Mouse (Mus musculus) left cerebral cortex, adult 8-10 months (tissue): Measurements from ENCODE around the gene Fzd2. TPM values are rescaled to one million over a fixed set of nuclear protein-coding genes. Genes with fewer than 3 reads are reported as not detected.
"Not testable (repeated sequence)": the region's sequence is repeated elsewhere in the genome, so short reads cannot be mapped to it uniquely, and the experiment has no call there.

Experiments
- DNase-seq, 2 experiments: peaks; one replicate each; pipeline ENCODE4 v3.0.0; 2022; ENCODE audit warnings: low spot score in 2 of 2
- total RNA-seq, 4 experiments: library from RNA; stranded (reverse); gene quantifications; 2 replicates each; pipeline ENCODE4 v1.2.4; 2022

Fzd2 gene
- total RNA-seq, 4 experiments from 2014 or later: 7.4 to 10.5 (median 9.6) TPM

- no peak for DNase-seq
Measured at GRCm38 (mm10) chr11:102581281-102582015, 22.7 kb upstream of the Fzd2 start.

- no peak for DNase-seq
Measured at GRCm38 (mm10) chr11:102582016-102582610, 22.1 kb upstream of the Fzd2 start.

- no peak for DNase-seq
Measured at GRCm38 (mm10) chr11:102582736-102583135, 21.5 kb upstream of the Fzd2 start.

DNA sequence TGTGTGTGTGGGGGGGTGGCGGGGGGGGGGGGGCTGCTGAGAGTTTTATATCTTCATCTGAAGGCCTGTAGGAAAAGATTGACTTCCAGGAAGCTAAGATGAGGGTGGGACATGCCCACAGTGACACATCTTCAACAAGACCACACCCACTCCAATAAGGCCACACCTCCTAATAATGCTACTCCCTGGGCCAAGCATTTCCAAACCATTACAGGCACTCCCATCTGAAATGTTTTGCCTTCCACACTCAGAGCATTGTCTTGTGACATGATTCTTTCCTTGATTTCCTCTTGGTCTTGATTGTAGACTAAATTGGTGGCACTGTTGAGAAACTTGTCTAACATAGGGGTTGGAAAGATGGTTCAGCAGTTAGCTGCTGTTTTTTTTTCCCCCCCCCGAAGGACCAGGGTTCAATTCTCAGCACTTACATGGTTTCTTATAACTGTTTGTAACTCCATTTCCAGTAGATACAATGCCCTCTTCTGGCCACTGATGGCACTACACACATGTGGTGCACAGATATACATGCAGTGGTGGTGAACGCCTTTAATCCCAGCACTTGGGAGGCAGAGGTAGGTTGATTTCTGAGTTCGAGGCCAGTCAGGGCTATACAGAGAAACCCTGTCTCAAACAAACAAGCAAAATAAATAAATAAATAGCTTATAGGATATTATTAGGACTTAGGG lies 17.6 kb upstream of the Fzd2 start:
- DNase-seq: no peak

GRCm38 (mm10) chr11:102587554-102587953 lies 16.6 kb upstream of the Fzd2 start:
- no peak for DNase-seq

DNA sequence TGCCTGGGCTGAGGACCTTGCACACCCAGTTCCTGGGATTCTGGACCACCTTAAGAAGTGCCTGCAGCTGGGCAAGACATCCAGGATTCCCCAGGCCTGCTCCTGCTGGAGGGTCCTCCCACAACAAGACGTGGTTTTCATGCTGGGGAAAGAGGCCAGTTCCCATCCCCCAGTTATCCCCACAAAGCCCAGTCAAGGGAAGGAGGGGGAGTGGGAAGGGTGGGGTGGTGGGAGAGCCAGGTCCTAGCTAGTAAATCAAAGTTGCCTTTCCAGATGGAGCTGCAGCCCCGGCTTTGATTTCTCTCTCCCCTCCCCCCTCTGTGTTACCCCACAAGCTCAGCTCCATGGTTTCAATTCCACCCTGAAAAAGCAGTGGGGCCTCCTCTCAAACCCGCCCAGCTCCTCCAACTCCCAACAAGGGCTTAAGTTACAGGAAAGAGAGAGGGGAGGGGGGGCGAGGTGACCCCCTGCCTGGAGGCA lies 8.8 kb upstream of the Fzd2 start:
- DNase-seq: no peak

- no peak for DNase-seq
Measured at GRCm38 (mm10) chr11:102599912-102600311, 4.3 kb upstream of the Fzd2 start.

DNA sequence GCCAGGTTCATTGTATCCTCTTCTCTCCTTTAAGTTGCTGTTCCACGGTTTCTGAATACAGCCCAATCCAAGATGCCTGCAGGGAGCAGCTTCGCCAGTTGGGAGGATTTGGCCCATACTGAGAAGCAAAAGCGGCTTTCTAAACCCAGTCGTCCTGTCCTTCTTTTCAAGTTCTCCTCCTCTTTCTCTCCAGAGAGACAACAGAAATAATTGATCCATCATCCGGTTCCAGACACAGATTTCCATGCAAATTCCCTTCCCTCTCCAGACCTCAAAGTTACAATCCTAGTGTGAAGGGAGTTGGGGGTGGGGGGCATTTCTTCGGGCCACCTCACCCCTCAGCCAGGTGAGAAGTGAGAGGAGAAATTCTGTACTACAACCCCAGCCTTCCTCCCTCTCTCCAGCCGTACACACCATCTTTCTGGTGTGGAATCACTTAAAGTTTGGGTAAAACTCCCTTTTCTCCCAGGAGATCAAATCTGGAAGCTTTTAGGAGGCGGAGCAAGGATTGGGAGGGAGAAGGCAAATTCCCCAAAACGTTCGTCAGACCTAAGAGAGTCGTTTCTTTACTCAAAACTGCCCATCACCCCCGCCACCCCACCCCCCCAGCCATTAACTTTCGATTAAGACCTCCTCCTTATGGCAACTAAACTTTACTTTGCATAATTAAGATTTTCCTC lies 1.2 kb upstream of the Fzd2 start:
- no peak for DNase-seq

DNA sequence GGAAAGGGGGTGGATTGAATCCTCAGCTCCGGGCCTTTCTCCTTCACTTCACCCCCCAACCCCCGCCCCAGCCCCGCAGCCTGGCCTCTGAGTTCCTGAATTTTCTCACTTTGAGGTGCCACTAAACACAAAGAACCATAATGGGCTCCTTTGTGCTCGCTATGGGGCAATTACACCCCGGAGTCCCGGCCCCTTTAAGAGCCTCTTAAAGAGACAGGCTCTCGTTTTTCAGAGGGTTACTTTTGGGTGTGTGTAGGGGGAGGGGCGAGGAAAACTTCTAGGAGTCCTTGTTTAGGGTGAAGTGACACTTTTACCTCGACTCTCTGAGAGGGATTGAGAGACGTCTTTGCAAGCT lies 723 bp upstream of the Fzd2 start:
- no peak for DNase-seq

DNA sequence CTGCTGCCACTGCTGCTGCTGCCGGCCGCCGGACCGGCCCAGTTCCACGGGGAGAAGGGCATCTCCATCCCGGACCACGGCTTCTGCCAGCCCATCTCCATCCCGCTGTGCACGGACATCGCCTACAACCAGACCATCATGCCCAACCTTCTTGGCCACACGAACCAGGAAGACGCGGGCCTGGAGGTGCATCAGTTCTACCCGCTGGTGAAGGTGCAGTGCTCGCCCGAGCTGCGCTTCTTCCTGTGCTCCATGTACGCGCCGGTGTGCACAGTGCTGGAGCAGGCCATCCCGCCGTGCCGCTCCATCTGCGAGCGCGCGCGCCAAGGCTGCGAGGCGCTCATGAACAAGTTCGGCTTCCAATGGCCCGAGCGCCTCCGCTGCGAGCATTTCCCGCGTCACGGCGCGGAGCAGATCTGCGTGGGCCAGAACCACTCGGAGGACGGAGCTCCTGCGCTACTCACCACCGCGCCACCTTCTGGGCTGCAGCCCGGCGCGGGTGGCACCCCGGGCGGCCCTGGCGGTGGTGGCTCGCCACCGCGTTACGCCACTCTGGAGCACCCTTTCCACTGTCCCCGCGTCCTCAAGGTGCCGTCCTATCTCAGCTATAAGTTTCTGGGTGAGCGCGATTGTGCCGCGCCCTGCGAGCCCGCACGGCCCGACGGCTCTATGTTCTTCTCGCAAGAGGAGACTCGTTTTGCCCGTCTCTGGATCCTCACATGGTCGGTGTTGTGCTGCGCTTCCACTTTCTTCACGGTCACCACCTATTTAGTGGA lies 769 bp downstream of the Fzd2 start:
- DNase-seq: peak in 1 of 2 experiments; percentile 11

DNA sequence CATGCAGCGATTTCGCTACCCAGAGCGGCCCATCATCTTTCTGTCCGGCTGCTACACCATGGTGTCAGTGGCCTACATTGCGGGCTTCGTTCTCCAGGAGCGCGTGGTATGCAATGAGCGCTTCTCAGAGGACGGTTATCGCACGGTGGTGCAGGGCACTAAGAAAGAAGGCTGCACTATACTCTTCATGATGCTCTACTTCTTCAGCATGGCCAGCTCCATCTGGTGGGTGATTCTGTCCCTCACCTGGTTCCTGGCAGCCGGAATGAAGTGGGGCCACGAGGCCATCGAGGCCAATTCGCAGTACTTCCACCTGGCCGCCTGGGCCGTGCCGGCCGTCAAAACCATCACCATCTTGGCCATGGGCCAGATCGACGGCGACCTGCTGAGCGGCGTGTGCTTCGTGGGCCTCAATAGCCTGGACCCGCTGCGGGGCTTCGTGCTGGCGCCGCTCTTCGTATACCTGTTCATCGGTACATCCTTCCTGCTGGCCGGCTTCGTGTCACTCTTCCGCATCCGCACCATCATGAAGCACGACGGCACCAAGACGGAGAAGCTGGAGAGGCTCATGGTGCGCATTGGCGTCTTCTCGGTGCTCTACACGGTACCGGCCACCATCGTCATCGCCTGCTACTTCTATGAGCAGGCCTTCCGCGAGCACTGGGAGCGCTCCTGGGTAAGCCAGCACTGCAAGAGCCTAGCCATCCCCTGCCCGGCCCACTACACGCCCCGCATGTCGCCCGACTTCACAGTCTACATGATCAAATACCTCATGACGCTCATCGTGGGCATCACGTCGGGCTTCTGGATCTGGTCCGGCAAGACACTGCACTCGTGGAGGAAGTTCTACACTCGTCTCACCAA lies 1.6 kb downstream of the Fzd2 start:
- DNase-seq: no peak

DNA sequence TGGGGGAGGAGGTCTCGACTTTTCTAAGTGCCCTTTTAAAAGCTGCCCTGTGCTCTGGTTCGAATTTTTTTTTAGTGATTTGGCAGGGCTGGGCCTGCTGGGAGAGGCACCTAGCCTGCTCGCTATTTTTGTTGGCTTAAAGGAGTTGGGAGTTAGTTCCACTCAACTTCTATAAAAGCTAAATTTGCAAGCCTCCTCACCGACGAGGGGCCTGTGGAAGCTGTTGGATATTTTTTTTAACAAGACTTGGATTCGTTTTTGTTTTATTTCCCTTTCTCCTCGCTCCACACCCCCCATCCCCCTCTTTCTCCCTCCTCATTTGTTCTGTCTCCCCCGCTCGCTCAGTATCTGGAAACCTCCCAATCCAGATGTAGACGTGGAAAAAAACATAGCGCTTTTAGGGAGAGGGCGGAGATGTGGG lies 2.6 kb downstream of the Fzd2 start:
- no peak for DNase-seq

GRCm38 (mm10) chr11:102607201-102607600 lies 3.0 kb downstream of the Fzd2 start:
- not testable (repeated sequence) for DNase-seq

GRCm38 (mm10) chr11:102607686-102608548 lies 3.7 kb downstream of the Fzd2 start:
- DNase-seq: no peak

DNA sequence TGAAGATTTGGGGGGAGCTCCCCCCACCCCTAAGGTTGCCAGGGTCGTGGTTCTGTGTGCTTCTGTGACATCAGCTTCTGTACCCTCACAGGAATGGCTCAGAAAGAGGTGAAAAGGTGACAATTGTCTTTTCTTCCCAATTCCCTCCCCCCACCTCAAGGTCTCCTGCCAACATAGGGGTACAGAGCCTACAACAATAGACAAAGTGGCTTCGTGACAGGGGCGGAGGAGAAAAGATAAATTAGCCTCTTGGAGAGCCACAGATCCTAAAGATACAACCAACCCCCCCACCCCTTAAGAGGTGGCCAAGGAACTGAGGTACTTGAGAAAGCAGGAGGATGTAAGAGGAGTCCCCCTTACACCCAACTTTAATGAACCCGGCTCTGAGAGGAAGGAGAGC lies 4.5 kb downstream of the Fzd2 start:
- DNase-seq: no peak

DNA sequence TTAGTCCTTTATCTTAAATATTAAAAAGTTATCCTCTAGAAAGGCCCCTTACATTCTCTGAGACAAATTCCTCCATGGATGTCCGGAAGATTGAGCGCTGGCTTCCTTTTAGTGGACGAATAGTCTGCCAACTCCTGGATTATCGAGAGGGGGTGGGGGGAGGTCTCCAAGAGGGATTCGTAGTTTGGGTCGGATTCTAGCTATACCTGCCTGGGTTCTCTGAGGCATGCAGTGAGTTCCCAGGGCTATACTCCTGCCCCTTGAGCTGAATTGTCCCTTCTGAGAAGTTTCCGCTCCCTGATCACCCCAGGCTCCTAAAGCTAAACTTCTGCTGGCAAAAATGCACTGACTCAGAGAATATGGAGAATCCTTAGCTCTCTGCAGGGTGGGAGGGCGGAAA lies 5.3 kb downstream of the Fzd2 start:
- DNase-seq: no peak

DNA sequence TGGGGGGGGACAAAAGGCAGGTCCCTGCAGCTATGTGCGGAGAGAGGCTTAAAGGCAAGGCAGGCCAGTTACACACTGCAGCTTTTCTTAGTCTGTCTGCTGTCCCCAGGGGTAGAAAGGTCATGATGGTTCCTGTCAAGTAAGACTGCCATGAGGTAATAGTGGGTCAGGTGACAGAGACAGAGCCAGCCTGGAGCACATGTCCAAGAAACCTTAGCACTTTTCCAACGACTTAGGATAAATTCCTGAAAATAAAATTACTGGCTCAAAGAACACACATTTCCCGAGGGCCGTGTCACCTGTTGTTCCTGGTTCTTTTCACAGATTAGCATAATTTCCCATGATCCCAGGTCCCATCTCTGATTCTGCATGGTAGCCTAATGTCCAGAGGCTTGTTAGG lies 6.1 kb downstream of the Fzd2 start:
- no peak for DNase-seq

- DNase-seq: no peak
Measured at GRCm38 (mm10) chr11:102610675-102611316, 6.6 kb downstream of the Fzd2 start.

- DNase-seq: no peak
Measured at GRCm38 (mm10) chr11:102611317-102611705, 7.1 kb downstream of the Fzd2 start.
